Comparison of ENCODE assay signal across 17 mouse cellular contexts in the genomic region with DNA sequence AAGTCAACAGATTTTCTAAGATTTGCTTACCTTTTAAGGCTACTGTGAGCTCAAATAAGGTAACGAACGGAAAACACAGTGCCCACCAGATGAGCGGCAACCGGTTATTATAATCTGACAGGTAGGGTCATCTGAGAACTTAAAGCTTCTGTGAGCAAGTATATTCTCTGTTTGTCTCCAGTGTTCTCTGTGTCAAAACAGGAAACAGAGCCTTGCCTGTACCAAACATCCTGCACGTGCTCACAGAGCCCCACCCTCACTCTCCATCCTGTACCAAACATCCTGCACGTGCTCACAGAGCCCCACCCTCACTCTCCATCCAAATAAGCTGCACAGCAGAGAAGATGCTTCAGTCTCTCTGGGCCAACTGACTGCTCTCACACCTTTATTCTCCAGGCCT.
A peak's percentile ranks its signal among the peaks of the same experiment; 100 is the strongest.
DNase-seq lines count a peak whose midpoint lies in the region; ATAC-seq lines count a peak whose summit lies in the region.
"Had no signal": no experiment of that assay in that cellular context is flagged by ENCODE, and none has a peak within 500 bp of the region (broad histone marks: within the 10 kb centered on the region; RNA-seq: fewer than 3 reads in every experiment).

No protein-coding gene starts in this region.

- H3K27me3 ChIP-seq in lung, embryonic 16.5 days (ENCODE audit: control insufficient read depth, insufficient read depth, low read depth, low read length): no peaks in the 10 kb centered on the region
- no peaks in the 10 kb centered on the region for H3K27me3 ChIP-seq in limb, embryonic 10.5 days (ENCODE audit: low read depth, poor library complexity, severe bottlenecking)
- H3K27me3 ChIP-seq: CH12.LX; forebrain, embryonic 15.5 days; heart, embryonic 15.5 days; hindbrain, embryonic 15.5 days had no signal

- no peaks in the 10 kb centered on the region for H3K9me3 ChIP-seq in lung, embryonic 16.5 days (ENCODE audit: control insufficient read depth, low read length)
- H3K9me3 ChIP-seq in limb, embryonic 10.5 days (replicated peaks): no peaks in the 10 kb centered on the region
- H3K9me3 ChIP-seq: forebrain, embryonic 15.5 days; heart, embryonic 15.5 days; hindbrain, embryonic 15.5 days had no signal

- H3K4me1 ChIP-seq in lung, embryonic 16.5 days (replicated peaks; ENCODE audit: control insufficient read depth, insufficient read depth, low read length): peaks cover 2% of the 10 kb centered on the region; the same call in 1 of the 2 replicates
- peaks cover 9% of the 10 kb centered on the region for H3K4me1 ChIP-seq in limb, embryonic 10.5 days
- H3K4me1 ChIP-seq: forebrain, embryonic 15.5 days; hindbrain, embryonic 15.5 days had no signal

- 47% methylated on average over 6 of the region's 6 CpGs for WGBS in lung, embryonic 16.5 days
- WGBS in limb, embryonic 10.5 days: 86% methylated on average over 6 of the region's 6 CpGs

- no peak overlapping the region for H3K27ac ChIP-seq in lung, embryonic 16.5 days (ENCODE audit: low read length)
- H3K27ac ChIP-seq in limb, embryonic 10.5 days: no peak overlapping the region
- H3K27ac ChIP-seq: forebrain, embryonic 15.5 days; heart, embryonic 15.5 days; hindbrain, embryonic 15.5 days; liver, embryonic 14.5 days had no signal

- peaks cover 9% of the 10 kb centered on the region for H3K36me3 ChIP-seq in lung, embryonic 16.5 days (ENCODE audit: control insufficient read depth, insufficient read depth, low read length)
- H3K36me3 ChIP-seq in limb, embryonic 10.5 days: peaks cover 14% of the 10 kb centered on the region

- no peak overlapping the region for H3K9ac ChIP-seq in lung, embryonic 16.5 days (ENCODE audit: low read length)
- H3K9ac ChIP-seq: forebrain, embryonic 15.5 days; heart, embryonic 15.5 days; hindbrain, embryonic 15.5 days; liver, embryonic 14.5 days had no signal

- no peak overlapping the region for H3K4me2 ChIP-seq in lung, embryonic 16.5 days (ENCODE audit: low read depth, low read length)
- H3K4me2 ChIP-seq: forebrain, embryonic 15.5 days; heart, embryonic 15.5 days; hindbrain, embryonic 15.5 days; midbrain, embryonic 11.5 days had no signal

- ATAC-seq in lung, embryonic 16.5 days (ENCODE audit: low read depth): peak; percentile 71
- peak; percentile 98 for ATAC-seq in CD4-positive, CD25-positive, alpha-beta regulatory T cell, adult 4 months
- ATAC-seq in granulocyte monocyte progenitor cell, adult 5-6 weeks (replicated peaks; ENCODE audit: poor library complexity, severe bottlenecking): no peak
- ATAC-seq: forebrain, embryonic 15.5 days had no signal

- DNase-seq in lung, adult 18-20 months: no peak
- peak; percentile 59 for DNase-seq in lung, postnatal 36 days
- DNase-seq in thymus, postnatal 14 days: peak; percentile 74
- no peak for DNase-seq in limb, embryonic 10.5 days (ENCODE audit: low spot score)
- DNase-seq in gastrocnemius, postnatal 4 days (ENCODE audit: low spot score in 2 of 2): no peak
- DNase-seq: cerebellum, adult 11-12 months; gastrocnemius, postnatal 10 days; kidney, adult 9 months had no signal

- no peak overlapping the region for H3K4me3 ChIP-seq in lung, embryonic 16.5 days (ENCODE audit: low read length)
- no peak overlapping the region for H3K4me3 ChIP-seq in limb, embryonic 10.5 days
- H3K4me3 ChIP-seq: forebrain, embryonic 15.5 days; heart, embryonic 15.5 days; hindbrain, embryonic 15.5 days had no signal

Comparison
In these comparisons a context has a peak if more than half of its experiments do, and no peak if none do; other contexts are left out.
1. DNase-seq: peak in lung, postnatal 36 days (single experiment) and thymus, postnatal 14 days (single experiment); none in lung, adult 18-20 months (0 of 2), limb, embryonic 10.5 days (single experiment) and gastrocnemius, postnatal 4 days (0 of 2).